Mouse (Mus musculus): Measurements from ENCODE around the gene Arhgap21. TPM values are rescaled to one million over a fixed set of nuclear protein-coding genes. Genes with fewer than 3 reads are reported as not detected.

The Arhgap21 gene
- polyA plus RNA-seq, 1 experiment from 2014 or later, result 15.2 TPM

DNA sequence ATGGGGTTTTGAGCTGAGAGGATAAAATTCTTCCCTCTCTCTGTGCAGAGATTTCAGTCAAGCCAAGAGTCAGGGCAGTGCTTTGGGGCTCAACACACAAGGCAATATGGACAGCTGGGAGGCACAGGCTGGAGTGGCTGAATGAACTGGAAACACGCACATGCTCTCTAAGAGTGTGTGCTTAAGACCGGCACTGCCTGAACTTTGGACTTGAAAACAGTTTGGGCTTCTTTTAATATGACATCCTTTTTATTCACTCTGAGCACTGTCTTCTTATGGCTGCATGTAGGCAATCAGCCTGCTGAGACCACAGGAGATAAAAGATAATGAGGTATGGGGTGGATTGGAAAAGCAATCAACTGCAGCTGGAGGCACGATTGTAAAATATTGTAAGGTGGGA, 137.8 kb downstream of the Arhgap21 start:
- DNase-seq (ENCODE audit: low spot score), result no peak
- Histone ChIP-seq H3K27ac (no peak overlapping the region), H3K4me1 (no peaks in the 10 kb centered on the region), H3K36me3 (no peaks in the 10 kb centered on the region), H3K4me3 (no peak overlapping the region), H3K27me3 (ENCODE audit: insufficient read depth, poor library complexity, severe bottlenecking) (no peaks in the 10 kb centered on the region), H3K9me3 (no peaks in the 10 kb centered on the region)
- WGBS, result 80% methylated on average over 3 of the region's 3 CpGs

DNA sequence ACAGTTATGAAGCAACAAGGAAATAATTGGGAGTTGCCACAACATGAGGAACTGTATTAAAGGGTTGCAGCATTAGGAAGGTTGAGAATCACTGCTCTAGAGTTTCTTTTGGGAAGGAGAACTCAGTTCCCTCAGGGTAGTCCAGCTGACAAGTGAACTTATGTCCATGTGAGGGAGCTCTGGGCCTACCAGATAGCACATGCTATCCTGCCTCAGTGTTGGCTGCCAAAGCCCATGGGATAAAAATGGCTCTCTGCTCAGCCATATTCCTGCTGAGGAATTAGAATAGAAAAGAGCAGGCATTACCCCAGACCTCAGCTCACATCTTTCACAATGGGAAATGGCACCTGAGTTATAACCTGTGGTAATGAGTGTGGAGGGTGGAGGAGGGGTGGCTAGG, 142.4 kb downstream of the Arhgap21 start:
- DNase-seq (ENCODE audit: low spot score), result no peak
- Histone ChIP-seq H3K4me1 (no peaks in the 10 kb centered on the region), H3K4me3 (no peak overlapping the region), H3K9me3 (no peaks in the 10 kb centered on the region), H3K27ac (no peak overlapping the region), H3K27me3 (ENCODE audit: insufficient read depth, poor library complexity, severe bottlenecking) (no peaks in the 10 kb centered on the region), H3K36me3 (no peaks in the 10 kb centered on the region)

DNA sequence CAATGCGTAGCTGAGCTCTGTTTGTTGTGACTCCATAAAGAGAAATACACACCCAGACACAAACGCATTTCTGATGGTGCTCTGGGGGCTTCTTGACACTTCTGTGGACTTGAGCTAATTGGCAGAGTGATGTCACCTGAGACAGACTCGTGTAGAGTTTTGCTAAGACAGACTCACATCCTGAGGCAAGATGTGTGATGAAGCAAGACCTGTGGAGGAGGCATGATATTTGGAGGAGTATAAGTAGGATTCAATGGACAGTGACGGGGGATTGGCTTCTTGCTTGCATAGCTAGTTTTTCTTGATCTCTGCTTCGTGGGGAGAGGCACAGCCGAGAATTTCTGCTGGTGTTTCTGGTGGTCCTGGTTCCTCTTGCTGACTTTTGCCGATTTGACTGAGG, 150.5 kb downstream of the Arhgap21 start:
- Histone ChIP-seq H3K4me1 (no peaks in the 10 kb centered on the region), H3K27ac (no peak overlapping the region), H3K27me3 (ENCODE audit: insufficient read depth, poor library complexity, severe bottlenecking) (no peaks in the 10 kb centered on the region), H3K36me3 (no peaks in the 10 kb centered on the region), H3K9me3 (no peaks in the 10 kb centered on the region), H3K4me3 (no peak overlapping the region)
- 81% methylated on average over 7 of the region's 7 CpGs for WGBS
- no peak for DNase-seq (ENCODE audit: low spot score)

DNA sequence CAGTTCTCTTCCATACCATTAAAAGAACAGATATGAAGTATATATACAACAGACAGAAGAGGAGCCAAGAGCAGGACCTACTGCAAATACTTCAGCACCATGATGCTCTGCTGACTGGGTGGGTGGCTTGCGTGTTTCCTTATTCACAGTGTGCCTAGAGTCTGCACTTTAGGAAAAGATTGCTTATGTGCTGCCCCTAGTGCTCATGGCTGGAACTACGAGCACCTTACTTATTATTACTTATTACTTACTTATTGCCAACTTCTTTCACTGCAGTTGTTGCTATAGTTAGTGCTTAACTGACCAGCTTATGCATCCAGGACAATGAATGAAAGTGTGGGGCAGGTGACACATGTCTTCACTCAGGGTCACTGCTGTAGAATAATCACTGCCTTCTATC, 154.7 kb downstream of the Arhgap21 start:
- H3K4me3 ChIP-seq, result no peak overlapping the region

DNA sequence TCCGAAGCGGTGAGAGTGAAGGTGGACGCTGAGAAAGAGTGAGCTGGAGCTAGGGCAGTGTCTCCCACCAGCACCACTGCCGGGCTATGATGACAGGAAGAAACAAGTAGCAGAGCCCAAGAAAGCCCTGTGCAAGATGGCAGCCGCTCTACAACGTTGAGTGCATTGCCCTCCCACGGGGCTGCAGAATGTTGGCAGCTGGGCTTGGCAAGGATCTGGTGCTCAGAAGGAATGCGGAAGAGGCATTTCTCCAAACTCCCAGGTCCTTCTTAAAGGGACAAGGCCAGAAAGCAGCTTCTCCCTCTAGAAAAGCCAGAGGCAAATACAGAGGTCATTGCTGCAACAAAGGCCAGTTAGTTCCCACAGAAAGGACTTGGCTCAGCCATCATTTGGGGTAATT, 157.2 kb downstream of the Arhgap21 start:
- 80% methylated on average over 8 of the region's 8 CpGs for WGBS

More for the DNA sequence above, 154.7 kb downstream of the Arhgap21 start:
- H3K27me3 ChIP-seq (ENCODE audit: insufficient read depth, poor library complexity, severe bottlenecking), result no peaks in the 10 kb centered on the region
- no peak overlapping the region for H3K27ac ChIP-seq
- DNase-seq (ENCODE audit: low spot score), result no peak
- 84% methylated on average over 2 of the region's 2 CpGs for WGBS
- no peaks in the 10 kb centered on the region for H3K9me3 ChIP-seq
- H3K4me1 ChIP-seq, result no peaks in the 10 kb centered on the region
- H3K36me3 ChIP-seq, result no peaks in the 10 kb centered on the region

DNA sequence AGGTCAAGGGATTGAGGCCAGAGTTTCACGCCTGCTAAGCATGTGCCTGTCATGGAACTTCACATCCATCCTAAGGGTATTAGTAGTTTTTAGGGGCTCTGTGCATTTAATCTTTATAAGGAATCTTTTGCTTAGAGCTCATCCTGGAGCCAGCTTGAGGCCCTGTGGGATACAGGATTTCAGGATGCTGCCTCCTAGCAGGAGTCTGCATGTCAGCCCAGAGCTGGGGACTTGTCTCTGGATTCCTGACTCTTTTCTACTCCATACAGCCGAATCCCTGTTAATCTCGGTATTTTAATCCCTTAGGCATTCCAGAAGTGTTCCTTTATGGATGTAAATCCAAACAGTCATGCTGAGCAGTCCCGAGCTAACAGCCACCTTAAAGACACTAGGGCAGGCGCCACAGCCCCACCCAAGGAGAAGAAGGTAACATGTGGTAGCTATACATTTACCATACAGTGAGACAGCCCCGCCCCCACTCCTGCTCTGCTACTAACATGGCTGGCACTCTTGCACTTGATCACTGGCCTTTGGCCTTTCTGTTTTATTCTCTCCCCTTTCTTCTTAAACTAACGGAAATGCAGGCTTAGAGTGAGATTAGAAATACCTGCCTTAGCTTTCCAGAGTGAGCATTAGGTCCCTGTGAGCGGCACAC, 167.3 kb downstream of the Arhgap21 start:
- Histone ChIP-seq H3K4me1 (no peaks in the 10 kb centered on the region), H3K9me3 (no peaks in the 10 kb centered on the region), H3K27ac (no peak overlapping the region), H3K36me3 (peaks cover 20% of the 10 kb centered on the region; the same call in 1 of the 2 replicates), H3K4me3 (no peak overlapping the region), H3K27me3 (ENCODE audit: insufficient read depth, poor library complexity, severe bottlenecking) (no peaks in the 10 kb centered on the region)
- no peak for DNase-seq (ENCODE audit: low spot score)
- WGBS, result 78% methylated on average over 8 of the region's 8 CpGs

More for the DNA sequence above, 157.2 kb downstream of the Arhgap21 start:
- no peak overlapping the region for H3K27ac ChIP-seq
- no peaks in the 10 kb centered on the region for H3K4me1 ChIP-seq
- no peak overlapping the region for H3K4me3 ChIP-seq
- DNase-seq (ENCODE audit: low spot score), result no peak
- H3K36me3 ChIP-seq, result peaks cover 7% of the 10 kb centered on the region; the same call in 1 of the 2 replicates
- no peaks in the 10 kb centered on the region for H3K27me3 ChIP-seq (ENCODE audit: insufficient read depth, poor library complexity, severe bottlenecking)
- no peaks in the 10 kb centered on the region for H3K9me3 ChIP-seq

Other genes with a start within 250 kb of the Arhgap21 start
- gene Enkur, start 236.5 kb upstream of the Arhgap21 start, polyA plus RNA-seq (2016; fragmentation: Nextera tagmentation; extraction: Ambion mirVana), result 2.3 and 2.9 TPM in 2 replicates
- 9.1 and 9.2 TPM in 2 replicates for gene Thnsl1, start 236.8 kb upstream of the Arhgap21 start, polyA plus RNA-seq (2016; fragmentation: Nextera tagmentation; extraction: Ambion mirVana)